Mouse (Mus musculus): Measurements from ENCODE around the gene Mars.

DNA sequence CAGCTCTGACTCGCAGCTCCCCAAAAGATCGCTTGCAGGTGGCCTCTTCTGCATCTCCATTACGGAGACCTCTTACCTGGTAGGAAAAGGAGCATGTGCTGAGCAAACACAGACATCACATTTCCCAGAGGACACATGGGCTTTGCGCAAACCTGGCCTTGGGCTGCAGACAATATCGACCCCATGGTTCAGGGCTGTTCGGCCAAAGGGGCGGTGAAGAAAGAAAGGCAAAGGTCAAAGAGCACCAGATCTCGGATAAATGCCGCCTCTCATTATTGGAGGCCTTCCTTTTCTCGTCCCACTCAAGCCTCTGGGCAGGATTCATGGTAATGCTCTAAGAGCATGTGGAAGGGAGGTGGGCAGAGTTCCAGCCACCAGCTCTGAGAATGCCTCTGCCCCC lies 43.8 kb upstream of the Mars start:
- TF ChIP-seq CTCF (IDR thresholded peaks at IDR 0.05; ENCODE audit: extremely low read depth, insufficient read length, insufficient replicate concordance, low read depth, low read length), result no peak
- TF ChIP-seq POLR2A (IDR thresholded peaks at IDR 0.05; ENCODE audit: low read depth, low read length), result no peak

Data from small intestine, adult 2 months (tissue).